Mouse (Mus musculus) bone marrow, adult 2 months (tissue): ENCODE data around the gene BC004004.

Source experiments
- CTCF ChIP-seq: fragments of 200-500 bp; IDR thresholded peaks from 2 replicates; pipeline ENCODE4 v1.5.1; 2011; ENCODE audit warnings: low read length, control low read depth; ENCODE audit not compliant: control insufficient read depth, insufficient read depth
- POLR2A ChIP-seq: fragments of 200-500 bp; IDR thresholded peaks from 2 replicates; pipeline ENCODE4 v1.6.1; 2011; ENCODE audit warnings: low read depth, mild to moderate bottlenecking, control low read depth, low read length, borderline replicate concordance; ENCODE audit not compliant: control insufficient read depth

DNA sequence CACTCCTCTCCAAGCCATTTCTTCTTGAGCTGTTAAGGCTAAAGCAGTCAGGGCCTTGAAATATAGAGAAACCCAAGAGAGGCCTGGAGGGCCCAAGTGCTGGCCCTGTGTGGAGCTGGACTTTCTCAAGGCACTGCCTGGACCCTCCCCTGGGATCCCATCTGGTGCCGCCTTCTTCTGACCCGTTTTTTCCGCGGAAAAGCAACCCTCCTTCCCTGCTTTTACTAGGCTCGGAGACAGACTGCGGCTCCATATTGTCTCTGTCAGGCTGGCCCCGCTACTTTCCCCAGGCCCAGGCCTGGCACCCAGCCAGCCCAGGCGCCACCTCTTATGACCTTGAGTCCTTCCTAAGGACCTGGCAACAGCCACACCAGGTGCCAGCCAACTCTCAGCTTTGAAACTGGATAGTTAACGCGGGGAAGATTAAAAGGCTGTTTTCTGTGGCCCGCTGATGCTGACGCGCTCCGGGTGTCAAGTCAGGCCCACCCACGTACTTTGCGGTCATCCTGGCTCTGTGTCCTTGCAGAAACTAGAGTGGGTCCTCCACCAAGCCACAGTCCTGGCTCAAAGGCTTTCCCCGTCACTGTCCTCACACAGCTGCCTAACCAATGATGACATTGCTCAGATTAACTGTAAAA lies 87.4 kb downstream of the BC004004 start:
- TF ChIP-seq POLR2A (no peak), CTCF (no peak)
